Mouse (Mus musculus) hindlimb bud, embryonic 11.5 days (tissue): ENCODE data around the gene Pla2g2e.
"Not testable (repeated sequence)": the region's sequence is repeated elsewhere in the genome, so short reads cannot be mapped to it uniquely, and the experiment has no call there.

Source experiments
- DNase-seq: peaks from one replicate; pipeline ENCODE4 v3.0.0-alpha.2; 2012; ENCODE audit warnings: low read depth, low spot score; ENCODE audit errors: extremely low spot score

The Pla2g2e gene

GRCm38 (mm10) chr4:138880811-138881584 lies 3.3 kb downstream of the Pla2g2e start:
- no peak for DNase-seq

- DNase-seq: no peak
Observed at GRCm38 (mm10) chr4:138882179-138882578, 4.4 kb downstream of the Pla2g2e start.

GRCm38 (mm10) chr4:138884261-138884660 lies 6.5 kb downstream of the Pla2g2e start:
- DNase-seq: peak; percentile 62

DNA sequence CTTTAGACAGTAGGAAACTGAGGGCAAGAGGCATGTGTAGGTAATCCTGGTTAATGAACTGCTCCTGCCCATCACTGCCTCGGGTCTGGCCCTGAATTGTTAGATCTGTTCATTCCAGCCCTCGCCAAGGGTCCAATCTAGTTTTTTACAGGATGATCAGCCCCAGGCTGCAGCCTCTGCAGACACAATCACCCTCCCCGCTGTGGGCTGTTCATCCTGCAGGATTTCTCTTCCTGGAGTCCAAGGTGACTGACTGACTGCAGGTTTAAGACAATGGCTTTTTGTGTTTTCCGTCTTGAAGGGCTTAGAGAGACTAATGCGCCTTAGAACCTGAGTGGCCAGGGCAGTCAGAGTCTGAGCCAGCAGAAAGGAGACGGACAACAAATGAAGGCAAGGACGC lies 11.4 kb downstream of the Pla2g2e start:
- no peak for DNase-seq

- DNase-seq: no peak
Observed at GRCm38 (mm10) chr4:138889635-138890034, 11.9 kb downstream of the Pla2g2e start.

DNA sequence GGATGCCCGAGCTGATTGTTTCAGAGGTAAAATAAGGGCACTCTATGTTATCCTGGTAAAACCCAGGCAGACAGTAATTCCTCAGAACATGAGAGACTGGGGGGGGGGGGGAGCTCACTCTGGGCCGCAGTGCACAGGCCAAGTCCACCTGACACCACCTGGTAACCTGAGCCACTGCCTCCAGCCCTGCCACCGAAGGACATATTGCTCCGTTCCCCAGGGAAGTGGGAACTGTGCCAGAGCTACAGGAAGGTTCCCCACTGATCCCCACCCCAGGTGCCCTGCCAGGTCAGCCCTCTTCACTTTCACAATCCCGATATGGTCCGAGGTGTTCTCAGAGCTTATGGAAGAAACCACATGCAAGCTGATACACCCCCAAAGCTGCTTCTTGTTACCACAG lies 14.9 kb downstream of the Pla2g2e start:
- DNase-seq: no peak

DNA sequence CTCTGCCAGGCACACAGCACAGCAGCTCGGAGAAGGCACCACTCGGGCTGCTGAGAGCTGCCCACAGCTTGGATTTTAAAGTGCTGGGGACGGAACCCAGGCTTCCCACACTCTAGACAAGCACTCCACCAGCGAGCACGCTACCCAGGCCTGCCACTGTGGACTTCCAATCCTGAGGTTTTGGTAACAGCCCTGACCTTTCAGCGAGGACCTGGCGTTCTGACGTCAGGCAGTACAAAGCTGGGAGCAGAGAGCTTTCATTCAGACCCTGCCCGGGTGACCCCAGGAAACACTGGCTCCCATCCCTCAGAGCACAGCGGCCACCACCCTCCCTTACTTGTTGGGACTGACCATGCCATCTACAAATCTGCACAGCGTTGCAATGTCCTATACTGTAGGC lies 16.0 kb downstream of the Pla2g2e start:
- DNase-seq: not testable (repeated sequence)

DNA sequence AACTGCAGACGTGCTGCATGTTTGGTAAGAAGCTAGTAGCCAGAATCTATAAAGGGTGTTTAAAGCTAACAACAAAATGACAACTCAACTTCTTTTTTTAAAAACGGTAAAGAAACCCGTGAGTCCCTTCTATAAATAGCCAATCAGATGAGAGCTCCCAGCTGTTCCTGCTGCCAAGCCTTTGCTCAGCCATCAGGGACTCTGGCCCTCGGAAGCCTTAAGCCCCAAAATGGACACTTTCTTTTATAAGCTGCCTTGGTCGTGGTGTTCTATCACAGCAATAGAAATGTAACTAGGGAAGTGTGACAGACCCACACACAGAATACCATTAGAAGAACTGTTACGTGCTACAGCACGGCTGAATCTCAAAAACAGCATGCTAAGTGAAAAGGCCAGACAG lies 21.6 kb downstream of the Pla2g2e start:
- DNase-seq: no peak

DNA sequence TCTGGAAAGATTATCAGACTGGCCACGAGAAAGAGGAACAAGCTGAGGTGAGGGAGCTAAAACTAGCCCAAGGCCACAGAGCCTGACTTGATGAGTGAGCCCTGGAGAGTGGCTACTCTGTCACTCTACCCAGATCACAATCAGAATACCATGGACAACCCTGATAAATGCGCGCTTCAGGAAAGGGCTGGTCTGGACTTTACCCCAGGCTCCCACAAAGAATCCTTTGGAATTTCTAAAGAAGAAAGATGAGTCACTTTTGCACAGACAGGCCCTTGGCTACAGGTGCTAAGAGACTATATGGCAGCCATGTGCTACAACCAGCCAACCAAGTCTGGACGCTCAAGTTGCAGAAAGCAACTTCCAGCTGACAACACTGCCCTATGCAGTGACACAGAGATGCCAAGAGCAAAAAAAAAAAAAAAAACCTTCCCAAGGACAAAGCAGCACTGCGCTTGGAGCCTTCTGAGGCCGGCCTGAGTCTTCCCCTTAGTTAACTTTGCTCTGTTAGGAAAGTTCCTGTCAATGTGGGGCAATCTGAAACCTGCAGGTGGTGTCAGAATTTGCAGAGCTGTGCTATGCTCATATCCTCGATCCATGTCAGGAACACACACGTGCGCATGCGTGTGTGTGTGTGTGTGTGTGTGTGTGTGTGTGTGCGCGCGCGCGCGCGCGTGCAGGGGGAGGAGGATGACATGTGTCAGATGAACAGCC lies 28.0 kb downstream of the Pla2g2e start:
- no peak for DNase-seq

- no peak for DNase-seq
Observed at GRCm38 (mm10) chr4:138913141-138913787, 35.5 kb downstream of the Pla2g2e start.

DNA sequence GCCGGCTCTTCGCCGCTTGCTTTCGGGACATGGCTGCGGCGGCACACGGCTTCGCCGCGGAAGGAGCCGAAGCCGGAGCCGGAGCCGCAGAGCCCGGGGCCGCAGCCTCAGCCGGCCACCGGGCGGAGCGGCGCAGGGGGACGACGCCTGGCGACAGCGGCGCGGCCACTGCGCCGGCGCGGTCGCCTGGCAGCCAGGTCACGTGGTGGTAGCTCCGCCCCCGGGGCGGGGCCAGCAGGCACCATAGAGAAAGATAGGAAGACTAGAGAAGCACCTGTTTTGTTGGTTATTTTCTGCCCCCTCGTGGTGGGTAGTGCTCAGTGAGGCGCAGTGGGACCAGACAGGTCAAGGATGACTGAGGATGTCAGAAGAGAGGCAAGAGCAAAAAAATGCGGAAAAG lies 36.1 kb downstream of the Pla2g2e start, which contains the start of gene Otud3:
Otud3 (minus strand) TSS at position 149 of the 400 bp plus-strand sequence.
- DNase-seq: peak; percentile 88

GRCm38 (mm10) chr4:138917282-138917681 lies 39.5 kb downstream of the Pla2g2e start:
- DNase-seq: no peak

- DNase-seq: no peak
Observed at GRCm38 (mm10) chr4:138921254-138922130, 43.8 kb downstream of the Pla2g2e start.

DNA sequence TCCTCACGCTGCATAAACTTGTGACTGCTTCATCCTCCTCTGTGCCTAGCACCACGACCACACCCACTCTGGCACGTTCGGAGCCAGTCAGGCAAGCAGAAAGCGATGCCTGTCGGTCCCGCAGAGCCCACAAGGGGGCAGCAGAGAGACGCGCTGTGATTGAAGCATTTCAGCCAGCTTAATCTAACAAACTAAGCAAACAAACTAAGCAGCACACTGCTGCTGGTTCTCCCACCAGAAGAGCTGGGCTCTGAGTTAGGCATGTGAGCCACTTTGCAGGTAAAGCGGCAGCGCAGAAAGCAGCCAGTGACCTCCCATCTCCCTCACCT lies 44.4 kb downstream of the Pla2g2e start:
- peak; percentile 67 for DNase-seq

GRCm38 (mm10) chr4:138925561-138925960 lies 47.8 kb downstream of the Pla2g2e start:
- DNase-seq: no peak
